Mouse (Mus musculus): Measurements from ENCODE around the gene Ptprj.
"Not testable (repeated sequence)": the region's sequence is repeated elsewhere in the genome, so short reads cannot be mapped to it uniquely, and the experiment has no call there.

The Ptprj gene

DNA sequence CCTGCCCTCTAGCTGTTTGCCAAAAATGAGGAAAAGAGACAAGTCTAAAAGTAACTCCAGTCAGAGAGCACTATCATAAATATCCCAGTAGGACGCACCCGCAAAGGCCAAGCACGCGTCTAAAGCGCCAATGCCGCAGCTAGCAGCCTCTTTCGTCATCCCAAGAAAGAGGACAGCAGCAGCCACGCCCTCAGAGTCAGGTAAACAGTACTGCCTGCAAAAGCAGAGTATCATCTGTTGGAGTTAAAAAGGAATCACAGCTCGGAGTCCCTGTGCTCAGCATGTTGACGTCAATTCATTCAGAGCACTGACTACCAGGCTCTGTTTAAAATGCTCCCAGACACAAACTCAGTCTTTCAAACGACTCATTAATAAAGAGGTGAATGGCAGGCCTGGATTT lies 104.1 kb downstream of the Ptprj start:
- no peak for DNase-seq

DNA sequence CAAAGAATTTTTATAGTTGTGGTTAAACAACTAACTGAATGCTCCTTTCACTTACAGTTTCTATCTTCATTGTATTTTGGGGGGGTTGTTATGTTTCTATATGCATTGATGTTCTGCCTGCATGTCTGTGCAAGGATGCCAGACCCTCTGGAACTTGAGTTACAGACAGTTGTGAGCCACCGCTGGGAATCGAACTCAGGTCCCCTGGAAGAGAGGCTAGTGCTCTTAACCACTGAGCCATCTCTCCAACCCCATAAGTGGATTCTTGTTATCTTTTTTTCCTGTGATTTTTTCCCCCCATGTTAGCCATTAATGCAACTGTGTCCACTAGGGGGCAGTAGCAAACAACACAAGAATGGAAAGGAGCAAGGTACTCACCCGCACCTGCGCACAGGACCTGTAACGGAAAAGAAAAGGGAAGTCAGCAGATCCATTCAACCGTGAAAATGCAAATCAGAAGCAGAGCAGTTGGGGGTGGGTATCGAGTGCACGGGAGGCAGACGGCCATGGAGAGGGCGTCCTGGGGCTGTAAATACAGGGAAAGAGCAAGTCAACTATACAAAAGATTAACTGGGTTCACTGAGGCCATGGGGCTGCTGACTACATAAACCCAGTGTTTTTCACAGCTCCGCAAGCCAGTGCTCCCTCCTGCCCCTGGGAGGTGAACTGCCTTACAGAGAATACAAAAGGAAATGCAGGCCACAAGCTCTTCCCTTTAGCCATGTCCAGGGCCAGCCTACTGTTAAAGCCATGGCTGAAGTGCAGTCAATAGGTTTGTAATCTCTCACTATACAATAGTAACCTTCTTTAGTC lies 105.6 kb downstream of the Ptprj start:
- peak; percentile 54 to 85 for DNase-seq

DNA sequence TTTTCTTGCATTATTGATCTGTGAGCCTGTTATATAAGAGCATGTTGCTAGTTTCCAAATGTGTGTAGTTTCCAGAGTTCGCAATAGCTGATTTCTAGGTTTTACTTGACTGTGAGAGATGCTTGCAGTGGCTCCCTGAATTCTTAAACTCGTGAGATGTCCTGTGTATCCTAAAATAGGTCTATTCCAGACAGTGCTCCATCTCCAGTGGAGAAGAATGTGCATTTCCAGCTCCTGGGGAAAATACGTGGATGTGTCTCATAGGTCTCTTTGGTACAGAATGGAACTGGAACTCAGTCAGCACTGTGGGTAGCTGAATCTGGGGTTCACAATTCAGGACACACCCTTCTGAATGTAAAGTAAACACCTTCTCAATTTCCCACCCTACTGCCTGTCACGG lies 107.7 kb downstream of the Ptprj start:
- DNase-seq = no peak

DNA sequence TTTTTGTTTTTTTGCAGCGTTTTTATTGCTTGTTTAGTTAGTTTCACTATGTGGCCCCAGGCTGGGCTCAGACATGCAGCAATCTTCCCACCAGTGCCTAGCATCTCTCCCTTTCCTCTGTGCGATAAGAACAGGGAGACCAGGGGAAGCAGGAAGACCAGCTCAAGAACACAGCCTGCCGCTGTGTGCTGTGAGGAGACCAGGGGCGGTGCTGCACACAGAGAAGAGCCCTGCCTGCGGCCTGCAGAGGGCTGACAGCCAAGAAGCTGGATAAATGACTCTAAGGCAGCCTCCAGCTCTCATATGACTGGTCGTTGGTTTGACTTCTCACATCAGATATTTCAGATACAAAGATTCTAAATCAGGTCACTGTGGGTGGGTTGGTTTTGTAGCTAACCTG lies 110.3 kb downstream of the Ptprj start:
- no peak for DNase-seq

DNA sequence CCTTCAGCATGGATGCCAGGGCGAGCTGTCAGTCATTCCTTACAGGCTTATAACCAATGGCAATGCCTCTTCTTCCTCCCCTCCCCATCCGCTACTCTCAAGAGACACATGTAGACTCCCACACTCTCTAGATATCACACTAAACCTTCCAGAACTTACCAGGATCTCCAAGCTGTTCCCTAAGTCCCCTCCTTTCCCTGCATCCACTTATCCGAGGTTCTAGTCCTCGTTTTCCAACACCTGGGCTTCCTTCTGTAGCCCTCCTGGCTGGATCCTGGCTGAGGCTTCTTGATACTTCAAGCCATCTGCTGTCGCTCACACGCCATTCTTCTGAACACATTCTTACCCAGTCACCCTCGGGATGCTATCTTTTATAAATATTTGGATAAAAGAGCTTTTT lies 114.0 kb downstream of the Ptprj start:
- DNase-seq = no peak

DNA sequence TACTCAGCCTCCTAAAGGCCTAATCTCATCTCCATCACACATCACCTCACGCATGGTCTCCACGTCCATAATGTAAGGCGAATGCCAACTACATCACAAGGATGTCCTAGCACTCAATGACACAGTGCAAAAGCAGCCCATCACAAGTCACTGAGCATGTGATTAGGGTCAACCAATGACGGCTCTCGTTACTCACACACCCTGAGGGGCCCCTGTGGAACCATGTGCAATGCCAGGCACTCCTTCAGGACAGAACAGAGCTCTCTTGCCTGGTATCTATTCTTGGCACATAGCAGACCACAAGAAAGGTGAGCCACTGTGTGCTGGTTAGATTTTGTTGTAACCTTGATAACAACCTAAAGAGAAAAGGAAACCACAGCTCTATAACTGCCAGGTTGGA lies 116.7 kb downstream of the Ptprj start:
- DNase-seq = no peak

DNA sequence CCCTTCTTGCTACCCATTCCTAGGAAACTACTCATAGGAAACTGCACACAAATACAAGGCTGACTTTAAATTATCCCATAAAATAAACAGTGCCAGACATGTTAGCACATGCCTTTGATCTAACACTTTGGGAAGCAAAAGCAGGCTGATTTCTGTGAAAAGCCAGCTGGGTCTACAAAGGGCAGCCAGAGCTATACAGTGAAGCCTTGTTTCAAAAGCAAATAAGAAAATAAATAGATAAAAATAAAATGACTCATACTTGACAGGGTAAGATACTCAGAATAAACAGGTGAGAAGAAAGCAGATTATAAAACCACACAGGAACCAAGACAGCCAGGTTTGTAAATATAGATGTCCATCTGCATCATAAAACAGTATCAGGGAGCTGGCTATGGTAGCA lies 118.2 kb downstream of the Ptprj start:
- DNase-seq = no peak

DNA sequence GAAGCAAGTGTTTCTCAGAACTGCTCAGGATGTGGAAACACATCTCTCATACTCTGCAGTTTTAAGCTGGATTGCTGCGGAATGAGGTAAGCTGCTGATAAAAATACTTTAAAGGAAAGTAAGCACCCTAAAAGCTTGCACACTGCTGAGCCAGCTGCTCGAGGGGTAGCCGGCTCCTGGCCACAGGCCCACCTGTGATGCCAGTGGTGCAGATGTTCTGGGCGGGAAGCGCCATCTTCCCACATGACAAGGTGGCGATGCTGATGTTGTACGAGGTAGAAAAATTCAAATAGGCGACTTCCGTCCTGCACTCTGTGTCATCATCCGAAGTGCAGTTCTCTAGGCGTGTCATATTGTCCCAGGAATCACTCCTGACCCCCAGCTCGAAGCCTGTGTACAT lies 122.5 kb downstream of the Ptprj start:
- no peak for DNase-seq

DNA sequence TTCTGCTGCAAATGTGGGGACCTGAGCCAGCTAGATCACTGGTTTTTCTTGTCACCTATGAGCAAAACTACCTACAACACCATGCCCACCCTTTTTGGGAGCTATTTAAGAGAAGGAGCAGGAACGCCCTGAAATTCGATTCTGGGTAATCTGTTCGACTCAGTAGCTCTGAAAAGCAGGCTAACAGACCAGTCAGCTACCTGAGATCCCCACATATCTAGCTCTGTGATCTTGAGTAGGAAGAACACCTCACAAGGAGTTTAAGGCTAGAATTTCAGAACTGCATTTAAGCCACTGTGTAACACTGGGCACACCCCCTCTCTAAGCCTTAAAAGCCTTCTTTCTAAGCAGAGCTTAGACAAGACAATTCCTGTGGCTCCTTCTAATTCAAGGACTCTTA lies 128.1 kb downstream of the Ptprj start:
- no peak for DNase-seq

DNA sequence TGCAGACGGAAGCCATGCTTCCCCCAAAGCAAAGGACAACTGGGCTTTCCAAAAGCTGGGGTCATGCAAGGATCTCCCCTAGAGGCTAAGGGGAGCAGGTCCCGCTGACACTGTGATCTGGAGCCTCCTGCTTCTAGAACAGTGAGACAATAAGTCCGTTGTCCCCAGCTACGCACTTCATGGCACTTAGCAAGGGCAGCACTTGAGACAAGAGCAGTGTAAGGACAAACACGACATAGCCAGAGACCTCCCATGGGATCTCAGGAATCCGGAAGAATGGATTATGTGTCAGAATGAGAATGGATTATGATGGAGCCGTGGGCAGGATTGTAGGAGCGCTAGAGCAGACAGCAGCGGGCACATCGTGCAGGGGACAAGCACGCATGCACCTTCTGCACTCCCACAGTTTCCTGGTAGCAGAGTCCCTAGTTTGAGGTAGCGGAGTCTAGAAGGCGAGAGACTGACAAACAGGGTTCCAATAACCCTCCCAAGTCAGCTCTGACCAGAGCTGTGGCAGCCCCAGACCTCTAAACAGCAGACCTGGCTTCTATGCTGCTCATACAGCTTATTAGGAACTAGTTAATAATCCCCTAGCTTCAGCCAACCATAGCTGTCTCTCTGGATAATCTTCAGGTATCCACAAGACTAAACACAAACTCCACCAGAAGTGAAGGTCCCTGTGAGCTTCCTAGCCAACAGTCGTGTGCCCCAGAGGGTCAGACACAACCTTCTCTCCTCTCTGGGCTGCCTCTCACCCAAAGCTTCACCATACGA lies 131.3 kb downstream of the Ptprj start:
- DNase-seq = peak in 1 of 2 experiments; percentile 36

DNA sequence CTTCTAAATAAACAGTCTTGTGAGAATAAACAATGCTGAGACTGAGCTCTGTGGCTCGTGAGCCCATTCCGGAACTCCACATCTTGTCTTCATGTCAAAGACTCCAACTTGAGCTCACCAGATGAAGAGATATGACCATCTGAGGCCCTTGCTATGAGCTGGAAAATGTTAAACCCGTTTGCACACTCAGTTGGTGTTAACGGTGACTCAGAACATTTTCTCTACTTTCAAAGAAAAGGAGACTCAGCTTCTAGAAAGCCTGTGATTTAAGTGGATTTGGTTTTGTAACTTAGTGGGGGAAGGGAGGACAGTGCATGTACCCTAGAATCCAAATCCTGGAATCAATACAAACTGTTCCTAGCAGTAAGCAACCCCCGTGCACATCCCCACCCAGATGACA lies 136.6 kb downstream of the Ptprj start:
- no peak for DNase-seq

DNA sequence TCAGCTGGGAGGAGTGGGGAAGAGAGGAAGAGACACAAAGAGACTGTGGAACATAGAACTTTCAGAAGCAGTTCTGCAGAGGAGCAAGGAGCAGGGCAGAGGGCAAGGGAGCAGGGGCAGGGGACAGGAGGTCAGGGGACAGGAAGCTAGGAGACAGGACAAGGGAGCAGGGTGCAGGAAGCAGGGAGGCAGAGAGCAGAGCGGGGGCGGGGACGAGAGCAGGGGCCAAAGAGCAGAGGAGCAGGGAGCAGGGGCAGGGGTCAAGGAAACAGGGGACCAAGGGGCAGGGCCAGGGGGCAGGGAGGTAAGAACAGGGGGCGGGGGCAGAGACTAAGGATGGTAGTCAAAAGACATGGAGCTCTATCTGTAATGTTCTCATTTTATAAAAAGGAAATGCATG lies 138.6 kb downstream of the Ptprj start:
- not testable (repeated sequence) for DNase-seq

DNA sequence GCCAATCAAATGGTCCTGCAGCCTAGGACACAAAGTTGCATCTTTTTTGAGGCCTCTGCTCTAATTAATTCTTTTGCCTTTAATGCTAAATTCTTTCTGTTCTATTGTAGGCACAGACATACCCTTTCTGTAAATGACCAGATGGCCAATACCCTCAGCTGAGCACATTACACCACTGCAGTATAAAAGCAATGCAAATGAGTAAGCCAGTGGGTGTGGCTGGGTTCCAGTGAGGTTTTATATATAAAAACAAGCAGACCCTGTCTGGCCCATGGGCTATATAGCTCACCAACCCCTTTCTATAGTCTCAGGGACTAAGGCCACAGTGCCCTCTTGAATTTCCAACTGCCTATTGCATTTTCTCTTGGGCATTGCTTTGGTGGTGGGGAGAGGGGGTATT lies 140.3 kb downstream of the Ptprj start:
- not testable (repeated sequence) for DNase-seq

DNA sequence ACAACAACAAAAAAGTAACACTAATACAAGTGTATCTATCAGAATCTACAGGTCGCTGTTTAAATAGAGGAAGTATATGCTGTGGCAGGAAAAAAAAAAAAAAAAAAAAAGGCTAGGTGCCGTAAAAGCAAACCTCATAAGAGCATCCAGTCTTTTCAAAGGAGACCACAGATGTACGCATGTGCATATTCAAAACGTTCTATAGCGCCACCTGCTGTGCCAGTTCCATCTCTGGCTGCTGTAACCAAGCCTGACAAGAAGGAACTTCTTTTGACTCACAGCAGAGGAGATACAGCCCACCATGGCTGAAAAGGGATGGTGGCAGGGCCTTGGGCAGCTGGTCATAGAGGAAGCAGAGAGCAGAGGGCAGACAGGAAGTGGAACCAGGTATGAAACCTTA lies 143.0 kb downstream of the Ptprj start:
- DNase-seq = not testable (repeated sequence)

DNA sequence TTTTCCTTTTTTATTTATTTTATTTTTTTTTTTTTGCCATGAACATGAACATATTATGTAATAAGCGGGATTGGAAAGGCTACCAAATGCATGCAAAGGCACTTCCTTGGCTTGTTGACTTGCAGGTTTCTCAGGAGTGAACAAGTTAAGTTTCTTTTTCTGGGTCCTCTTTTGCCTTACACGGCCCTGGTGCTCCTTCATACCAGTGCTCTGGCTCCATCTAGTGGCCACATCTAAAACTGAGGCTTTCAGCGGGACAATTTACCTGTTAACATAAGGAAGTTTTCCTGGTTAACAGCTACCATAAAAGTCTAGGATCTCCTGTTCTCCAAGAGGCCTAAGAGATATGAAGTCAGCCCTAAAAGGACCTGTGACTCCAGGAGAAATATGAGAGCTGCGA lies 150.7 kb downstream of the Ptprj start:
- not testable (repeated sequence) for DNase-seq

DNA sequence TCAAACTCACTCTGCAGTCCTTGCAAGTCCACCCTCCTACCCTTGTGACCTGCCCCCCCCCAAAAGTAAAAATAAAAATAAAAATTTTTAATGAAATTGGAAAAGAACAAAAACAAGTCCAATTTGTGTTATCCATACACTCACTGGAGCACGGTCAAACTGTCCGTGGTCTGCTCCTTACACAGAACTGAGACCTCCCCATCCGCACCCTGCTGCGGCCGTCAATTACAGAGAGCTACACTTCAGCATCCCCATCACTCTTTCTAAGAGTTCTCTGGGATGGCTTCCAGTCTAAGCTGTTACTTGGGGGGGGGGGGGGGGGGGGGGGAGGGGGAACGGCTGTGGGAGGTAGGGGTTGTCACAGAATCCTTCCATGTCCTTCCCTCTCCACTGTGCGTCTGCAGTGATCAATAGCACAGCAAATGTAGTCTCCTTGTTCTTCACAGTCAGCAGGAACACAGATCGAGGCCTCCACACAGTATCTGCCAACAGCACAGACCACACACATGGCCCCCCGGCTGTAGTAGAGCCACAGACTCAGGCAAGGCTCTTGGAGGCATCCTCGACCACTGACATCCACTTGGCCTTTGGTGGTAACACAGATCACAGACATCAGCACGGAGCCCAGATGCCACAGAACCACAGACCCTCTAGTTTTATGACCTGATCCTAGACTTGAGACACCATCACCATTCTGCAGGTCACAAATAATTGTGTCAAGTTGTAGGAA lies 151.3 kb downstream of the Ptprj start:
- DNase-seq = not testable (repeated sequence)

DNA sequence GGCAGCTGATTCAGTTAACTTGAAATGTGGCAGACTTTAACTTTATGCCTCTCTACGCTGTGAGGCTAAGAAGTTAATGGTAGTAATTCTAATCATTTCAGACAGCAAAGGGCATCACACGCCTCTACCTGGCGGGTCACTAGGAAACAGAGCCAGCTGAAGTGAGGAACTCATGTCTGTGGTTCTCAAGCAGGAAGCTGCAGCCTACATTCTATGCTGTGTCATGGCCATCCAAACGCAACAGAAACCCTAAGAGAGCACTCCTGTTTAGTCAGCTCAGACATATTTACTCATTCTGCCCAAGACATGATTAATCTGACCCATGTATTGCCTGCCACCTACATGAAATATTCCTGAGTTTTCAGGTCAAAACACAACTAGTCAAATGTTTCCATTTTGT lies 155.5 kb downstream of the Ptprj start:
- DNase-seq = not testable (repeated sequence)

DNA sequence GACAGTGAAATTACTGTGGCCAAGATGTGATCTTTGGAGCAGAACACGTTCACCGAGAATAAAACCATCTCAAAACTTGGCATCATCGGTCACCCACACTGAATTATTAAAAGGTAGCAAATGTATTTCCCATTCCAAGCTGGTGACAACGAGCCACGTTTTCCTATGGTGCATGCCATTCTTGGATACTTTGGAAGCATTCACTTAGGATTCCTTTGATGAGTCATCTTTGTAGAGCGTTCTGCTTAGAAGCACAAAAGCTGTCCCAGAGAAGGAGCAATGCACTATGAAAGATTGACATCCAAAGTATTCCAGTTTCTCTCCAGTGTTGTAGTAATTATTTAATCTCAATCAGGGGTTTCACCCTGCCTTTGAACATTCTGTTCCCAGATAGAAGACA lies 158.2 kb downstream of the Ptprj start:
- not testable (repeated sequence) for DNase-seq

DNA sequence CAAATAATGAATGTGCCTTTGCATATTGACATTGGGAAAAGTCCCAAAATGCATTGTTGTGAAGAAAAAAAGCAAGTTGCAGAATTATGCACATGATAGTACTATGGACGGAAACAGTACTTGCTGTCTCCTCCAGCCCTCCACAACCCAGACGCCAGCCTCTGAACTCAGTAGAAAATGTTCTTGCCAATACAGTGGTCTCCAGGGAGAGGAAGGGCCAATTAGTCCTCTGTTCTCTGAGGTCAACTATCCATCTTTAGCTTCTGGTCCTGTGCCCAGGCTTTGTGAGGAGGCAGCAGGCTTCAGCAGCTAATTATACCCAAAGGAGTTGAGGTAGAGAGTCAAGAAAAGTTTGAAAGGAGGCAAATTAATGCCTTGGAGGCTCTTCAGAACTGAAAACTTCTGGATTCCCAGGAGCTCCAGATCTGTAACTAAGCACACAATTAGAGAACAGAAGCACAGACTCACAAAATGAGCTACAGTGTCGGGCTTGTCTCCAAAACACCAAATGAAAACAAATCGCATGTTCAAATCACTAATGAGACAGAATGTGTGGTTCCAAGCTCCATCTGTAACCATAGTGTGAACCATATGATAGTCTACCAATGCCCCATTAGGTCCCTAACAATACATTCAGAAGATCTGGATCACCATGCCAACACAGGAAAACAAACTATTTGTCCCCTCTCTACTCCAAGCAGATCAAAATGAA lies 166.2 kb downstream of the Ptprj start:
- DNase-seq = not testable (repeated sequence)

DNA sequence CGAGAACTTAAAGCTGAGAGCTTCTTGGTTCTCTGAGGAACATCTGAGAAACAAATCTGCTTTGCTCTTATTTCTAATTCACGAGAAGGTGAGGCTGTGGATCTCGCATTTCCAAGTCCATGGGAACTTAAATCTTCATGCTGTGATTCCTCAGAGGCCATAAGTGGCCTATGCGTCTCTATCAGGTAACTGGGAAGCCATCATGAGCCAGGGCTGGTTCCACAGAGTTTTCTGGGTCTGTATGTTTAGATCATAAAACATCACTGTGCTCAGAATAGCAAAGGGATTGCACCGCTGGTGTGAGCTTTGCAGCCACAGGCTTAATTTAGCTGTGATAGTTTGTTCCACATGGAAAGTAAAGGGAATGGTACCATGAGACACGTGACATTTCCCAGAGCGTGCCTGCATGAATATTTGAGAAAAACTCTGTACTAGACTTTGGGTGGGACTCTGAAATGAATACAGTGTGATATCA lies 181.8 kb downstream of the Ptprj start, which contains the start of gene Olfr1274-ps:
TSS of gene Olfr1274-ps (plus strand) at position 51 of the 475 bp plus-strand sequence.
- DNase-seq = not testable (repeated sequence)
